8 mouse cellular contexts compared by ENCODE assay signal in genomic region chr7:24907211-24907748, GRCm38 (mm10). TPM values are rescaled to one million over a fixed set of nuclear protein-coding genes. Genes with fewer than 3 reads are reported as not detected.
A peak's percentile ranks its signal among the peaks of the same experiment; 100 is the strongest.
DNase-seq lines count a peak whose midpoint lies in the region; ATAC-seq and TF ChIP-seq lines count a peak whose summit lies in the region.

No protein-coding gene starts in this region.

- no peaks in the 10 kb centered on the region for H3K9me3 ChIP-seq in kidney, embryonic 14.5 days (ENCODE audit: control insufficient read depth, low read length)
- H3K9me3 ChIP-seq in limb, embryonic 15.5 days, result no peaks in the 10 kb centered on the region

- peak; percentile 19; the same call in 1 of the 2 replicates for TF ChIP-seq CTCF in bone marrow, adult 2 months (IDR thresholded peaks at IDR 0.05; ENCODE audit: control insufficient read depth, insufficient read depth, low read length)

- H3K36me3 ChIP-seq in kidney, embryonic 14.5 days (ENCODE audit: control insufficient read depth, insufficient read depth, low read length), result peaks cover 32% of the 10 kb centered on the region; the same call in 1 of the 2 replicates
- H3K36me3 ChIP-seq in limb, embryonic 15.5 days, result peaks cover 36% of the 10 kb centered on the region

- WGBS in kidney, embryonic 14.5 days, result 21% methylated on average over 13 of the region's 13 CpGs
- WGBS in bone marrow, adult 2 months, result 15% methylated on average over 13 of the region's 13 CpGs
- WGBS in limb, embryonic 15.5 days, result 17% methylated on average over 13 of the region's 13 CpGs

- H3K27me3 ChIP-seq in kidney, embryonic 14.5 days (ENCODE audit: control insufficient read depth, insufficient read depth, low read length), result no peaks in the 10 kb centered on the region
- no peaks in the 10 kb centered on the region for H3K27me3 ChIP-seq in limb, embryonic 15.5 days

- no peak for TF ChIP-seq POLR2A in bone marrow, adult 2 months (IDR thresholded peaks at IDR 0.05; ENCODE audit: borderline replicate concordance, control insufficient read depth, low read depth, low read length)

- ATAC-seq in kidney, embryonic 14.5 days (ENCODE audit: low FRiP score, low TSS enrichment), result no peak
- ATAC-seq in limb, embryonic 15.5 days (ENCODE audit: insufficient number of reproducible peaks, low FRiP score, low TSS enrichment, low read depth), result peak; percentile 57

- no peak overlapping the region for H3K4me3 ChIP-seq in kidney, embryonic 14.5 days (ENCODE audit: low read length)
- peak overlapping the region; percentile 1 for H3K4me3 ChIP-seq in bone marrow, adult 2 months (replicated peaks; ENCODE audit: control insufficient read depth, low read depth, low read length)
- H3K4me3 ChIP-seq in limb, embryonic 15.5 days, result peak overlapping the region; percentile 21; the same call in 1 of the 2 replicates

- H3K27ac ChIP-seq in kidney, embryonic 14.5 days (ENCODE audit: low read depth, low read length), result peak overlapping the region; percentile 42; the same call in 1 of the 2 replicates
- H3K27ac ChIP-seq in bone marrow, adult 2 months (ENCODE audit: control insufficient read depth, insufficient read depth, low read depth, low read length, poor library complexity), result peak overlapping the region; percentile 71
- H3K27ac ChIP-seq in limb, embryonic 15.5 days, result peak overlapping the region; percentile 87

- H3K4me1 ChIP-seq in kidney, embryonic 14.5 days (ENCODE audit: control insufficient read depth, insufficient read depth, low read length), result peaks cover 18% of the 10 kb centered on the region
- peaks cover 3% of the 10 kb centered on the region for H3K4me1 ChIP-seq in bone marrow, adult 2 months (ENCODE audit: control insufficient read depth, insufficient read depth, low read length)
- H3K4me1 ChIP-seq in limb, embryonic 15.5 days, result peaks cover 47% of the 10 kb centered on the region

- 0 out of 2 replicates have a peak overlapping the region, but pooled peaks have one; percentile 3 for H3K4me2 ChIP-seq in kidney, embryonic 14.5 days (replicated peaks; ENCODE audit: low read depth, low read length)
- H3K4me2 ChIP-seq in limb, embryonic 15.5 days, result peak overlapping the region; percentile 32

- no peak for DNase-seq in kidney, adult 18-20 months
- peak; percentile 63 to 66 for DNase-seq in spleen, adult 18-20 months
- DNase-seq in gastrocnemius, adult 8-10 months (ENCODE audit: low spot score in 2 of 2), result no peak
- DNase-seq in left cerebral cortex, adult 11 months (ENCODE audit: low spot score), result no peak
- DNase-seq in urinary bladder, adult 2 months (ENCODE audit: low spot score), result no peak

- no peak overlapping the region for H3K9ac ChIP-seq in kidney, embryonic 14.5 days (ENCODE audit: low read depth, low read length)
- peak overlapping the region; percentile 36; the same call in 1 of the 2 replicates for H3K9ac ChIP-seq in limb, embryonic 15.5 days

RNA-seq across cellular contexts. Expression of gene Arhgef1, which starts 4.6 kb away (rescaled TPM):
- 67.5 and 91.2 TPM in 2 replicates for polyA plus RNA-seq in kidney, embryonic 14.5 days (2014; fragmentation: Nextera tagmentation; extraction: Ambion mirVana)
- 178 and 354 TPM in 2 replicates for polyA plus RNA-seq in bone marrow, adult 2 months (2011; ENCODE audit: insufficient read depth, insufficient read length, low replicate concordance, missing spikeins)
- 110 and 122 TPM in 2 replicates for polyA plus RNA-seq in limb, embryonic 15.5 days (2015; fragmentation: Nextera tagmentation; extraction: Ambion mirVana)
- 10 to 100 TPM; 19.1 to 25.5 (median 22.5) TPM for total RNA-seq in gastrocnemius, adult 8-10 months (2022)
- polyA plus RNA-seq in urinary bladder, adult 2 months (2012; rRNA removed), result 174 and 180 TPM in 2 replicates

RNA-seq across cellular contexts. Expression of gene Cd79a, which starts 10.1 kb away (rescaled TPM):
- 1.5 and 1.6 TPM in 2 replicates for polyA plus RNA-seq in kidney, embryonic 14.5 days (2014; fragmentation: Nextera tagmentation; extraction: Ambion mirVana)
- polyA plus RNA-seq in bone marrow, adult 2 months (2011; ENCODE audit: insufficient read depth, insufficient read length, low replicate concordance, missing spikeins), result 82.1 and 126 TPM in 2 replicates
- 0.72 and 0.78 TPM in 2 replicates for polyA plus RNA-seq in limb, embryonic 15.5 days (2015; fragmentation: Nextera tagmentation; extraction: Ambion mirVana)
- under 1 TPM in 2 of 4 experiments, not detected in 2; 0.17 to 0.19 TPM for total RNA-seq in gastrocnemius, adult 8-10 months (2022)
- 0.65 and 0.74 TPM in 2 replicates for polyA plus RNA-seq in urinary bladder, adult 2 months (2012; rRNA removed)

RNA-seq across cellular contexts. Expression of gene Rps19, which starts 23.1 kb away (rescaled TPM):
- polyA plus RNA-seq in kidney, embryonic 14.5 days (2014; fragmentation: Nextera tagmentation; extraction: Ambion mirVana), result 2,731 and 3,572 TPM in 2 replicates
- polyA plus RNA-seq in bone marrow, adult 2 months (2011; ENCODE audit: insufficient read depth, insufficient read length, low replicate concordance, missing spikeins), result 866 and 1,228 TPM in 2 replicates
- 2,364 and 2,933 TPM in 2 replicates for polyA plus RNA-seq in limb, embryonic 15.5 days (2015; fragmentation: Nextera tagmentation; extraction: Ambion mirVana)
- total RNA-seq in gastrocnemius, adult 8-10 months (2022), result 100 to 1,000 TPM; 382 to 444 (median 398) TPM
- polyA plus RNA-seq in urinary bladder, adult 2 months (2012; rRNA removed), result 1,077 and 1,084 TPM in 2 replicates

RNA-seq across cellular contexts. Expression of gene Gm4881, which starts 37.0 kb away (rescaled TPM):
- polyA plus RNA-seq in kidney, embryonic 14.5 days (2014; fragmentation: Nextera tagmentation; extraction: Ambion mirVana), result not detected in 2 replicates
- not detected in 2 replicates for polyA plus RNA-seq in bone marrow, adult 2 months (2011; ENCODE audit: insufficient read depth, insufficient read length, low replicate concordance, missing spikeins)
- polyA plus RNA-seq in limb, embryonic 15.5 days (2015; fragmentation: Nextera tagmentation; extraction: Ambion mirVana), result not detected in 2 replicates
- total RNA-seq in gastrocnemius, adult 8-10 months (2022), result not detected
- not detected in 2 replicates for polyA plus RNA-seq in urinary bladder, adult 2 months (2012; rRNA removed)

RNA-seq across cellular contexts. Expression of gene Dmrtc2, which starts 37.4 kb away (rescaled TPM):
- polyA plus RNA-seq in kidney, embryonic 14.5 days (2014; fragmentation: Nextera tagmentation; extraction: Ambion mirVana), result not detected in 2 replicates
- not detected in 2 replicates for polyA plus RNA-seq in bone marrow, adult 2 months (2011; ENCODE audit: insufficient read depth, insufficient read length, low replicate concordance, missing spikeins)
- polyA plus RNA-seq in limb, embryonic 15.5 days (2015; fragmentation: Nextera tagmentation; extraction: Ambion mirVana), result not detected in 2 replicates
- total RNA-seq in gastrocnemius, adult 8-10 months (2022), result not detected
- polyA plus RNA-seq in urinary bladder, adult 2 months (2012; rRNA removed), result not detected in 2 replicates

Comparison
In these comparisons a context has a peak if more than half of its experiments do, and no peak if none do; other contexts are left out.
1. DNase-seq: peak in spleen, adult 18-20 months (2 of 2); none in kidney, adult 18-20 months (single experiment), gastrocnemius, adult 8-10 months (0 of 2), left cerebral cortex, adult 11 months (single experiment) and urinary bladder, adult 2 months (single experiment).
2. RNA of gene Cd79a, which starts 10.1 kb away (polyA plus RNA-seq): 82.1 to 126 TPM in bone marrow, adult 2 months; 1.5 to 1.6 TPM in kidney, embryonic 14.5 days, 0.72 to 0.78 TPM in limb, embryonic 15.5 days and 0.65 to 0.74 TPM in urinary bladder, adult 2 months; every median in the first group is over 10 times any median in the second.
3. Peak in every context shown above with its lines, with median percentiles within 50 percentile points of each other: H3K27ac ChIP-seq.